In the genomic region with DNA sequence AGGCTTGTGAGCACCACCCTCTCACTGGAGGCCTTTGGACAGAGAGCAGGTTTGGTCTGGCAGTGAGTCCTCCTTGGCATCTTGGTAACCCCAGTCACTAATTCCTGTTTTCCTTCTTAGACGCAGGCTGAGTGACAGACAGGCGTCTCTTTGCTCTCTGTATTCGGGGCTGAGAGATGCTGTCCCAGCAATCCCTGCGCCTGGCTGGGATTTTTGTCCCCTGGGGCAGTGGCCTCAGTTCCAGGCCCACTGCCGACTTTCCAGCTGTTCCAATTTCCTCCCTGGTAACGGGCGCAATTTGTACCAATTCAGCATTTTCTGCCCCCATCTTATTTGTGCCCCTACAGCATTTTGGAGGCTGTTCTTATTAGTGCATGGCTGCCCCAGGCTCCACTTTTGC, we compare ENCODE assay signal across 15 mouse cellular contexts.
DNase-seq lines count a peak whose midpoint lies in the region; ATAC-seq and TF ChIP-seq lines count a peak whose summit lies in the region.
"Had no signal": no experiment of that assay in that cellular context is flagged by ENCODE, and none has a peak within 500 bp of the region (broad histone marks: within the 10 kb centered on the region; RNA-seq: fewer than 3 reads in every experiment).

No protein-coding gene starts in this region.

- no peaks in the 10 kb centered on the region for H3K36me3 ChIP-seq in midbrain, embryonic 10.5 days
- H3K36me3 ChIP-seq in midbrain, embryonic 13.5 days, result no peaks in the 10 kb centered on the region
- no peaks in the 10 kb centered on the region for H3K36me3 ChIP-seq in embryonic facial prominence, embryonic 10.5 days (replicated peaks)
- no peaks in the 10 kb centered on the region for H3K36me3 ChIP-seq in hindbrain, embryonic 13.5 days
- no peaks in the 10 kb centered on the region for H3K36me3 ChIP-seq in forebrain, postnatal 0 days (ENCODE audit: insufficient read depth)
- H3K36me3 ChIP-seq in liver, embryonic 12.5 days, result no peaks in the 10 kb centered on the region
- H3K36me3 ChIP-seq: forebrain, embryonic 10.5 days; limb, embryonic 13.5 days had no signal

- H3K4me1 ChIP-seq in midbrain, embryonic 10.5 days, result peaks cover 5% of the 10 kb centered on the region; the same call in 1 of the 2 replicates
- H3K4me1 ChIP-seq in midbrain, embryonic 13.5 days (replicated peaks), result peaks cover 6% of the 10 kb centered on the region; the same call in 1 of the 2 replicates
- H3K4me1 ChIP-seq in embryonic facial prominence, embryonic 10.5 days, result peaks cover 11% of the 10 kb centered on the region
- H3K4me1 ChIP-seq in hindbrain, embryonic 13.5 days (replicated peaks), result peaks cover 14% of the 10 kb centered on the region
- H3K4me1 ChIP-seq in forebrain, postnatal 0 days (ENCODE audit: insufficient read depth), result no peaks in the 10 kb centered on the region
- no peaks in the 10 kb centered on the region for H3K4me1 ChIP-seq in liver, embryonic 12.5 days

- no peak overlapping the region for H3K4me3 ChIP-seq in midbrain, embryonic 10.5 days
- H3K4me3 ChIP-seq in midbrain, embryonic 13.5 days (replicated peaks), result no peak overlapping the region
- no peak overlapping the region for H3K4me3 ChIP-seq in embryonic facial prominence, embryonic 10.5 days
- H3K4me3 ChIP-seq in hindbrain, embryonic 13.5 days, result no peak overlapping the region
- H3K4me3 ChIP-seq in forebrain, postnatal 0 days (ENCODE audit: low read depth, low read length), result no peak overlapping the region
- no peak overlapping the region for H3K4me3 ChIP-seq in liver, embryonic 12.5 days
- H3K4me3 ChIP-seq: forebrain, embryonic 10.5 days; layer of hippocampus, adult 2 months; limb, embryonic 13.5 days had no signal

- intact Hi-C loops in gastrocnemius, postnatal 36 days (cut with DNase I), result no loop called here

- 0 out of 2 replicates have a peak, but pooled peaks cover 4% of the 10 kb centered on the region for H3K27me3 ChIP-seq in midbrain, embryonic 10.5 days (ENCODE audit: low read depth, poor library complexity, severe bottlenecking)
- H3K27me3 ChIP-seq in midbrain, embryonic 13.5 days, result no peaks in the 10 kb centered on the region
- H3K27me3 ChIP-seq in embryonic facial prominence, embryonic 10.5 days (replicated peaks; ENCODE audit: low read depth, poor library complexity, severe bottlenecking), result 0 out of 2 replicates have a peak, but pooled peaks cover 8% of the 10 kb centered on the region
- H3K27me3 ChIP-seq in hindbrain, embryonic 13.5 days, result 0 out of 2 replicates have a peak, but pooled peaks cover 6% of the 10 kb centered on the region
- no peaks in the 10 kb centered on the region for H3K27me3 ChIP-seq in forebrain, postnatal 0 days (ENCODE audit: insufficient read depth, low read length)
- no peaks in the 10 kb centered on the region for H3K27me3 ChIP-seq in liver, embryonic 12.5 days (replicated peaks)
- H3K27me3 ChIP-seq: limb, embryonic 13.5 days had no signal

- 73% methylated on average over 7 of the region's 7 CpGs for WGBS in midbrain, embryonic 10.5 days
- WGBS in midbrain, embryonic 13.5 days, result 55% methylated on average over 7 of the region's 7 CpGs
- 35% methylated on average over 7 of the region's 7 CpGs for WGBS in embryonic facial prominence, embryonic 10.5 days
- WGBS in hindbrain, embryonic 13.5 days, result 51% methylated on average over 7 of the region's 7 CpGs
- 59% methylated on average over 7 of the region's 7 CpGs for WGBS in forebrain, postnatal 0 days
- 60% methylated on average over 7 of the region's 7 CpGs for WGBS in liver, embryonic 12.5 days (ENCODE audit: insufficient replicate concordance)

- no peak for ATAC-seq in midbrain, embryonic 13.5 days
- ATAC-seq in hindbrain, embryonic 13.5 days (ENCODE audit: low FRiP score), result 0 out of 2 replicates have a peak, but pooled peaks have one; percentile 17
- ATAC-seq in forebrain, postnatal 0 days, result no peak
- no peak for ATAC-seq in liver, embryonic 12.5 days
- ATAC-seq: intestine, embryonic 16.5 days; lung, postnatal 0 days had no signal

- no peak overlapping the region for H3K4me2 ChIP-seq in midbrain, embryonic 13.5 days (replicated peaks)
- H3K4me2 ChIP-seq in hindbrain, embryonic 13.5 days, result no peak overlapping the region
- no peak overlapping the region for H3K4me2 ChIP-seq in forebrain, postnatal 0 days (ENCODE audit: low read depth)
- no peak overlapping the region for H3K4me2 ChIP-seq in liver, embryonic 12.5 days
- H3K4me2 ChIP-seq: limb, embryonic 13.5 days had no signal

- 0 out of 2 replicates have a peak overlapping the region, but pooled peaks have one; percentile 43 for H3K27ac ChIP-seq in midbrain, embryonic 10.5 days (replicated peaks)
- H3K27ac ChIP-seq in midbrain, embryonic 13.5 days, result no peak overlapping the region
- H3K27ac ChIP-seq in embryonic facial prominence, embryonic 10.5 days (replicated peaks), result peak overlapping the region; percentile 12
- peak overlapping the region; percentile 64 for H3K27ac ChIP-seq in hindbrain, embryonic 13.5 days
- H3K27ac ChIP-seq in forebrain, postnatal 0 days (ENCODE audit: low read depth, low read length), result no peak overlapping the region
- no peak overlapping the region for H3K27ac ChIP-seq in liver, embryonic 12.5 days
- H3K27ac ChIP-seq: forebrain, embryonic 10.5 days; layer of hippocampus, adult 2 months; limb, embryonic 13.5 days had no signal

- no peak for TF ChIP-seq CTCF in forebrain, postnatal 0 days (IDR thresholded peaks at IDR 0.05; ENCODE audit: low read depth)

- peak; percentile 30 for DNase-seq in gastrocnemius, postnatal 10 days
- DNase-seq in gastrocnemius, postnatal 36 days, result no peak
- no peak for DNase-seq in midbrain, embryonic 10.5 days (ENCODE audit: low spot score)
- no peak for DNase-seq in embryonic facial prominence, embryonic 10.5 days (ENCODE audit: low spot score)
- DNase-seq in forebrain, postnatal 0 days, result no peak
- DNase-seq: adrenal gland, postnatal 36 days; thymus, postnatal 36 days had no signal

- H3K9ac ChIP-seq in midbrain, embryonic 13.5 days (replicated peaks), result no peak overlapping the region
- H3K9ac ChIP-seq in hindbrain, embryonic 13.5 days, result 0 out of 2 replicates have a peak overlapping the region, but pooled peaks have one; percentile 8
- no peak overlapping the region for H3K9ac ChIP-seq in forebrain, postnatal 0 days
- no peak overlapping the region for H3K9ac ChIP-seq in liver, embryonic 12.5 days
- H3K9ac ChIP-seq: limb, embryonic 13.5 days had no signal

- H3K9me3 ChIP-seq in midbrain, embryonic 10.5 days (replicated peaks), result no peaks in the 10 kb centered on the region
- H3K9me3 ChIP-seq in midbrain, embryonic 13.5 days, result no peaks in the 10 kb centered on the region
- H3K9me3 ChIP-seq in embryonic facial prominence, embryonic 10.5 days, result no peaks in the 10 kb centered on the region
- H3K9me3 ChIP-seq in hindbrain, embryonic 13.5 days, result 0 out of 2 replicates have a peak, but pooled peaks cover 3% of the 10 kb centered on the region
- no peaks in the 10 kb centered on the region for H3K9me3 ChIP-seq in forebrain, postnatal 0 days (ENCODE audit: low read length)
- H3K9me3 ChIP-seq in liver, embryonic 12.5 days (replicated peaks), result no peaks in the 10 kb centered on the region
- H3K9me3 ChIP-seq: forebrain, embryonic 10.5 days had no signal

Comparison
In these comparisons a context has a peak if more than half of its experiments do, and no peak if none do; other contexts are left out.
1. H3K27ac ChIP-seq: peak in midbrain, embryonic 10.5 days (single experiment), embryonic facial prominence, embryonic 10.5 days (single experiment) and hindbrain, embryonic 13.5 days (single experiment); none in midbrain, embryonic 13.5 days (single experiment), forebrain, postnatal 0 days (single experiment) and liver, embryonic 12.5 days (single experiment).